Mouse (Mus musculus): ENCODE data around the gene Adamts13. TPM values are rescaled to one million over a fixed set of nuclear protein-coding genes. Genes with fewer than 3 reads are reported as not detected.

Adamts13 gene
- polyA plus RNA-seq, 1 experiment from 2014 or later: not detected

GRCm38 (mm10) chr2:27025545-27025944, 52.3 kb downstream of the Adamts13 start:
- Histone ChIP-seq H3K9me3 (ENCODE audit: control insufficient read depth, low read length) (no peaks in the 10 kb centered on the region), H3K4me3 (ENCODE audit: low read depth, low read length) (no peak overlapping the region), H3K27ac (ENCODE audit: low read depth, low read length) (no peak overlapping the region), H3K4me2 (no peak overlapping the region), H3K27me3 (ENCODE audit: control insufficient read depth, insufficient read depth, low read length) (no peaks in the 10 kb centered on the region; the same call in 1 of the 2 replicates), H3K9ac (ENCODE audit: low read length) (no peak overlapping the region), H3K36me3 (ENCODE audit: control insufficient read depth, insufficient read depth, low read length) (no peaks in the 10 kb centered on the region), H3K4me1 (ENCODE audit: control insufficient read depth, insufficient read depth, low read length) (peaks cover 6% of the 10 kb centered on the region; the same call in 1 of the 2 replicates)
- 83% methylated on average over 3 of the region's 3 CpGs for WGBS
- ATAC-seq (ENCODE audit: low FRiP score) (no peak), DNase-seq (ENCODE audit: low spot score, missing footprints) (no peak)

- Histone ChIP-seq H3K27ac (ENCODE audit: low read depth, low read length) (no peak overlapping the region), H3K27me3 (ENCODE audit: control insufficient read depth, insufficient read depth, low read length) (no peaks in the 10 kb centered on the region; the same call in 1 of the 2 replicates), H3K4me1 (ENCODE audit: control insufficient read depth, insufficient read depth, low read length) (peaks cover 6% of the 10 kb centered on the region; the same call in 1 of the 2 replicates), H3K36me3 (ENCODE audit: control insufficient read depth, insufficient read depth, low read length) (no peaks in the 10 kb centered on the region), H3K9ac (ENCODE audit: low read length) (no peak overlapping the region), H3K4me2 (no peak overlapping the region), H3K4me3 (ENCODE audit: low read depth, low read length) (no peak overlapping the region), H3K9me3 (ENCODE audit: control insufficient read depth, low read length) (no peaks in the 10 kb centered on the region)
- DNase-seq (ENCODE audit: low spot score, missing footprints): peak; percentile 75
- no peak for ATAC-seq (ENCODE audit: low FRiP score)
- 81% methylated on average over 3 of the region's 3 CpGs for WGBS
These were observed 53.1 kb downstream of the Adamts13 start for GRCm38 (mm10) chr2:27026332-27026731.

- H3K4me2 ChIP-seq: peak overlapping the region; percentile 64
- H3K4me1 ChIP-seq (ENCODE audit: control insufficient read depth, insufficient read depth, low read length): peaks cover 6% of the 10 kb centered on the region; the same call in 1 of the 2 replicates
- H3K27ac ChIP-seq (ENCODE audit: low read depth, low read length): no peak overlapping the region
- H3K27me3 ChIP-seq (ENCODE audit: control insufficient read depth, insufficient read depth, low read length): no peaks in the 10 kb centered on the region; the same call in 1 of the 2 replicates
- no peaks in the 10 kb centered on the region for H3K36me3 ChIP-seq (ENCODE audit: control insufficient read depth, insufficient read depth, low read length)
- H3K4me3 ChIP-seq (ENCODE audit: low read depth, low read length): peak overlapping the region; percentile 28; the same call in 1 of the 2 replicates
- H3K9me3 ChIP-seq (ENCODE audit: control insufficient read depth, low read length): no peaks in the 10 kb centered on the region
- ATAC-seq (ENCODE audit: low FRiP score) (no peak), DNase-seq (ENCODE audit: low spot score, missing footprints) (no peak)
- no peak overlapping the region for H3K9ac ChIP-seq (ENCODE audit: low read length)
- 72% methylated on average over 10 of the region's 10 CpGs for whole genome bisulfite sequencing
These were observed 53.8 kb downstream of the Adamts13 start for GRCm38 (mm10) chr2:27026857-27027617.

- Histone ChIP-seq H3K4me3 (ENCODE audit: low read depth, low read length) (peak within 1 kb of the TSS; percentile 28), H3K4me1 (ENCODE audit: control insufficient read depth, insufficient read depth, low read length) (peaks cover 6% of the 10 kb centered on the region; the same call in 1 of the 2 replicates), H3K9me3 (ENCODE audit: control insufficient read depth, low read length) (no peaks in the 10 kb centered on the region), H3K36me3 (ENCODE audit: control insufficient read depth, insufficient read depth, low read length) (no peaks in the 10 kb centered on the region), H3K27ac (ENCODE audit: low read depth, low read length) (no peak within 1 kb of the TSS), H3K27me3 (ENCODE audit: control insufficient read depth, insufficient read depth, low read length) (no peaks in the 10 kb centered on the region; the same call in 1 of the 2 replicates), H3K4me2 (peak within 1 kb of the TSS; percentile 64), H3K9ac (ENCODE audit: low read length) (peak within 1 kb of the TSS; percentile 59)
- WGBS: 3% methylated on average over 38 of the region's 38 CpGs
- ATAC-seq (ENCODE audit: low FRiP score) (peak; percentile 100), DNase-seq (ENCODE audit: low spot score, missing footprints) (peak; percentile 95)
These were observed 54.6 kb downstream of the Adamts13 start, which contains the start of gene Slc2a6 for GRCm38 (mm10) chr2:27027618-27028436. Gene Slc2a6 (minus strand): TSS chr2:27027998.

- ATAC-seq (ENCODE audit: low FRiP score) (no peak), DNase-seq (ENCODE audit: low spot score, missing footprints) (peak; percentile 79)
- WGBS: 70% methylated on average over 4 of the region's 4 CpGs
- no peaks in the 10 kb centered on the region; the same call in 1 of the 2 replicates for H3K27me3 ChIP-seq (ENCODE audit: control insufficient read depth, insufficient read depth, low read length)
- no peak overlapping the region; the same call in 1 of the 2 replicates for H3K4me3 ChIP-seq (ENCODE audit: low read depth, low read length)
- peaks cover 6% of the 10 kb centered on the region; the same call in 1 of the 2 replicates for H3K4me1 ChIP-seq (ENCODE audit: control insufficient read depth, insufficient read depth, low read length)
- H3K9ac ChIP-seq (ENCODE audit: low read length): no peak overlapping the region; the same call in 1 of the 2 replicates
- H3K9me3 ChIP-seq (ENCODE audit: control insufficient read depth, low read length): no peaks in the 10 kb centered on the region
- no peak overlapping the region for H3K27ac ChIP-seq (ENCODE audit: low read depth, low read length)
- no peaks in the 10 kb centered on the region for H3K36me3 ChIP-seq (ENCODE audit: control insufficient read depth, insufficient read depth, low read length)
- H3K4me2 ChIP-seq: peak overlapping the region; percentile 64; the same call in 1 of the 2 replicates
These were observed 55.3 kb downstream of the Adamts13 start for GRCm38 (mm10) chr2:27028437-27029015.

GRCm38 (mm10) chr2:27032361-27032760, 59.1 kb downstream of the Adamts13 start:
- no peaks in the 10 kb centered on the region for H3K36me3 ChIP-seq (ENCODE audit: control insufficient read depth, insufficient read depth, low read length)
- ATAC-seq (ENCODE audit: low FRiP score) (no peak), DNase-seq (ENCODE audit: low spot score, missing footprints) (peak; percentile 12)
- H3K27me3 ChIP-seq (ENCODE audit: control insufficient read depth, insufficient read depth, low read length): no peaks in the 10 kb centered on the region; the same call in 1 of the 2 replicates
- no peaks in the 10 kb centered on the region for H3K9me3 ChIP-seq (ENCODE audit: control insufficient read depth, low read length)
- H3K4me2 ChIP-seq: no peak overlapping the region
- no peak overlapping the region for H3K9ac ChIP-seq (ENCODE audit: low read length)
- WGBS: 75% methylated on average over 2 of the region's 2 CpGs
- peaks cover 6% of the 10 kb centered on the region; the same call in 1 of the 2 replicates for H3K4me1 ChIP-seq (ENCODE audit: control insufficient read depth, insufficient read depth, low read length)
- H3K4me3 ChIP-seq (ENCODE audit: low read depth, low read length): no peak overlapping the region
- no peak overlapping the region for H3K27ac ChIP-seq (ENCODE audit: low read depth, low read length)

GRCm38 (mm10) chr2:27036003-27036402, 62.8 kb downstream of the Adamts13 start:
- Histone ChIP-seq H3K4me3 (ENCODE audit: low read depth, low read length) (no peak overlapping the region), H3K4me2 (no peak overlapping the region), H3K9me3 (ENCODE audit: control insufficient read depth, low read length) (no peaks in the 10 kb centered on the region), H3K27ac (ENCODE audit: low read depth, low read length) (no peak overlapping the region), H3K4me1 (ENCODE audit: control insufficient read depth, insufficient read depth, low read length) (no peaks in the 10 kb centered on the region), H3K27me3 (ENCODE audit: control insufficient read depth, insufficient read depth, low read length) (no peaks in the 10 kb centered on the region), H3K9ac (ENCODE audit: low read length) (no peak overlapping the region), H3K36me3 (ENCODE audit: control insufficient read depth, insufficient read depth, low read length) (no peaks in the 10 kb centered on the region)
- ATAC-seq (ENCODE audit: low FRiP score): no peak
- DNase-seq (ENCODE audit: low spot score, missing footprints): peak; percentile 28
- 74% methylated on average over 3 of the region's 3 CpGs for WGBS

- Histone ChIP-seq H3K9ac (ENCODE audit: low read length) (no peak overlapping the region), H3K4me1 (ENCODE audit: control insufficient read depth, insufficient read depth, low read length) (no peaks in the 10 kb centered on the region), H3K27me3 (ENCODE audit: control insufficient read depth, insufficient read depth, low read length) (no peaks in the 10 kb centered on the region), H3K36me3 (ENCODE audit: control insufficient read depth, insufficient read depth, low read length) (no peaks in the 10 kb centered on the region), H3K4me2 (no peak overlapping the region), H3K4me3 (ENCODE audit: low read depth, low read length) (no peak overlapping the region), H3K9me3 (ENCODE audit: control insufficient read depth, low read length) (no peaks in the 10 kb centered on the region), H3K27ac (ENCODE audit: low read depth, low read length) (no peak overlapping the region)
- no peak for ATAC-seq (ENCODE audit: low FRiP score)
- WGBS: 64% methylated on average over 4 of the region's 4 CpGs
- no peak for DNase-seq (ENCODE audit: low spot score, missing footprints)
These were observed 63.8 kb downstream of the Adamts13 start for GRCm38 (mm10) chr2:27037008-27037407.

Measured in midbrain, embryonic 11.5 days (tissue).